Mouse (Mus musculus) midbrain, embryonic 11.5 days (tissue): Measurements from ENCODE around the gene Cpne2. TPM values are rescaled to one million over a fixed set of nuclear protein-coding genes. Genes with fewer than 3 reads are reported as not detected.
A peak's percentile ranks its signal among the peaks of the same experiment; 100 is the strongest.

Experiments used
- ATAC-seq: fragments of 200-750 bp; cut with Nextera tagmentation; 2 replicates; pipeline ENCODE4 v1.8.0; 2017; ENCODE audit warnings: moderate TSS enrichment, moderate library complexity; ENCODE audit not compliant: low FRiP score
- DNase-seq: peaks from one replicate; pipeline ENCODE4 v3.0.0; 2015; ENCODE audit warnings: low spot score; ENCODE audit errors: missing footprints
- H3K27ac ChIP-seq: fragments of 300-500 bp; sonication (generic); 2 replicates; pipeline ENCODE4 v1.5.1; 2014; ENCODE audit warnings: low read depth, low read length
- H3K27me3 ChIP-seq: fragments of 300-500 bp; sonication (generic); 2 replicates; pipeline ENCODE4 v1.6.1; 2014; ENCODE audit warnings: mild to moderate bottlenecking, low read length, moderate library complexity, mixed read lengths; ENCODE audit not compliant: control insufficient read depth, insufficient read depth
- H3K36me3 ChIP-seq: fragments of 300-500 bp; sonication (generic); 2 replicates; pipeline ENCODE4 v1.6.1; 2014; ENCODE audit warnings: mild to moderate bottlenecking, low read length, moderate library complexity, mixed read lengths; ENCODE audit not compliant: control insufficient read depth, insufficient read depth
- H3K4me1 ChIP-seq: fragments of 300-500 bp; sonication (generic); 2 replicates; pipeline ENCODE4 v1.6.1; 2014; ENCODE audit warnings: low read length; ENCODE audit not compliant: control insufficient read depth, insufficient read depth
- H3K4me2 ChIP-seq: fragments of 300-500 bp; sonication (generic); 2 replicates; pipeline ENCODE4 v1.6.1; 2014; ENCODE audit warnings: mild to moderate bottlenecking, moderate library complexity
- H3K4me3 ChIP-seq: fragments of 300-500 bp; sonication (generic); 2 replicates; pipeline ENCODE4 v1.5.1; 2014; ENCODE audit warnings: low read depth, low read length
- H3K9ac ChIP-seq: fragments of 300-500 bp; sonication (generic); 2 replicates; pipeline ENCODE4 v1.6.1; 2014; ENCODE audit warnings: low read length
- H3K9me3 ChIP-seq: fragments of 300-500 bp; sonication (generic); 2 replicates; pipeline ENCODE4 v1.6.1; 2016; ENCODE audit warnings: low read length; ENCODE audit not compliant: control insufficient read depth
- WGBS: fragments of 180-500 bp; shearing (Covaris S2); extraction: QIAGEN DNeasy Blood & Tissue Kit; methylation state at CpG from one replicate; pipeline ENCODE4 v1.1.7; 2014; 5-methylcytosine and 5-hydroxymethylcytosine counted together
- microRNA-seq: library from miRNA; unstranded; fragments of <30 nt; microRNA quantifications from one replicate; pipeline ENCODE4, GENCODE M21; 2017
- polyA plus RNA-seq: library from polyadenylated mRNA; unstranded; fragments of >200 nt; fragmentation: Nextera tagmentation; extraction: Ambion mirVana; gene quantifications from 2 replicates; pipeline ENCODE4 v1.2.1, GENCODE M21; 2014

Gene Cpne2
- polyA plus RNA-seq, 1 experiment from 2014 or later: 11.1 TPM

GRCm38 (mm10) chr8:94604030-94604429, 71.2 kb downstream of the Cpne2 start:
- Histone ChIP-seq H3K27ac (no peak overlapping the region), H3K9ac (no peak overlapping the region), H3K36me3 (no peaks in the 10 kb centered on the region), H3K27me3 (no peaks in the 10 kb centered on the region), H3K4me1 (peaks cover 19% of the 10 kb centered on the region), H3K4me2 (no peak overlapping the region), H3K4me3 (no peak overlapping the region), H3K9me3 (no peaks in the 10 kb centered on the region)
- 92% methylated on average over 2 of the region's 2 CpGs for WGBS
- ATAC-seq: no peak
- DNase-seq: no peak

- Histone ChIP-seq H3K4me3 (no peak overlapping the region), H3K9me3 (no peaks in the 10 kb centered on the region), H3K4me2 (no peak overlapping the region), H3K36me3 (no peaks in the 10 kb centered on the region), H3K27ac (no peak overlapping the region), H3K9ac (no peak overlapping the region), H3K27me3 (no peaks in the 10 kb centered on the region), H3K4me1 (peaks cover 10% of the 10 kb centered on the region; the same call in 1 of the 2 replicates)
- WGBS: 91% methylated on average over 5 of the region's 5 CpGs
- no peak for ATAC-seq
- peak; percentile 80 for DNase-seq
These were observed 74.3 kb downstream of the Cpne2 start for GRCm38 (mm10) chr8:94607064-94607463.

Small RNAs within 50 kb of the gene (microRNA-seq; reads per million reads assigned to microRNA genes)
- not detected for gene Mir7072

Other genes starting within 250 kb of the Cpne2 start
- gene Slc12a3, start 203.8 kb upstream of the Cpne2 start, polyA plus RNA-seq: not detected in 2 replicates
- 56.8 and 60.4 TPM in 2 replicates for gene Herpud1, start 146.6 kb upstream of the Cpne2 start, polyA plus RNA-seq
- 0.23 TPM in 1 of 2 replicates, not detected in the other for gene Nlrc5, start 98.6 kb upstream of the Cpne2 start, polyA plus RNA-seq
- 50.7 and 51.9 TPM in 2 replicates for gene Rspry1, start 68.9 kb downstream of the Cpne2 start, polyA plus RNA-seq
- gene Fam192a, start 69.0 kb downstream of the Cpne2 start, polyA plus RNA-seq: 107 and 127 TPM in 2 replicates
- gene Arl2bp, start 133.6 kb downstream of the Cpne2 start, polyA plus RNA-seq: 94.6 and 108 TPM in 2 replicates
- 0.66 TPM in 1 of 2 replicates, not detected in the other for gene Pllp, start 163.3 kb downstream of the Cpne2 start, polyA plus RNA-seq
- not detected in 2 replicates for gene Ccl22, start 212.6 kb downstream of the Cpne2 start, polyA plus RNA-seq
- gene Cx3cl1, start 239.0 kb downstream of the Cpne2 start, polyA plus RNA-seq: 9.4 and 10.4 TPM in 2 replicates